Mouse (Mus musculus) liver, embryonic 14.5 days (tissue): ENCODE data around the gene Dpf3. TPM values are rescaled to one million over a fixed set of nuclear protein-coding genes. Genes with fewer than 3 reads are reported as not detected.

Source experiments
- ATAC-seq: fragments of 200-750 bp; cut with Nextera tagmentation; 2 replicates; pipeline ENCODE4 v1.8.0; 2017; ENCODE audit warnings: moderate number of reproducible peaks, mild to moderate bottlenecking, moderate library complexity; ENCODE audit not compliant: insufficient read depth
- DNase-seq, 3 experiments: peaks; one replicate each; pipeline ENCODE4 v3.0.0-alpha.2; 2012 to 2013; ENCODE audit warnings: low read depth in 3 of 3, low spot score in 3 of 3
- H3K27ac ChIP-seq: fragments of 300-500 bp; sonication (generic); 2 replicates; pipeline ENCODE4 v1.5.1; 2014; ENCODE audit warnings: moderate library complexity, mild to moderate bottlenecking, control low read depth, inconsistent platforms
- H3K27me3 ChIP-seq: fragments of 300-500 bp; sonication (generic); 2 replicates; pipeline ENCODE4 v1.6.1; 2014; ENCODE audit warnings: mild to moderate bottlenecking, low read length, moderate library complexity; ENCODE audit not compliant: control insufficient read depth, insufficient read depth
- H3K36me3 ChIP-seq: fragments of 300-500 bp; sonication (generic); replicated peaks from 2 replicates; pipeline ENCODE4 v1.6.1; 2014; ENCODE audit warnings: low read depth; ENCODE audit not compliant: control insufficient read depth, insufficient read depth
- H3K4me1 ChIP-seq, 2 experiments: fragments of 200-500 bp in 1 of 2; fragments of 300-500 bp in 1 of 2; sonication (generic) in 1 of 2; replicated peaks; 2 replicates each; pipeline ENCODE4 v1.6.1; 2012 to 2014; ENCODE audit warnings: antibody characterized with exemption in 1 of 2, inconsistent platforms in 1 of 2, low read length in 1 of 2; ENCODE audit not compliant: control insufficient read depth in 2 of 2, insufficient read depth in 2 of 2
- H3K4me2 ChIP-seq: fragments of 300-500 bp; sonication (generic); 2 replicates; pipeline ENCODE4 v1.6.1; 2014; ENCODE audit warnings: low read depth, mild to moderate bottlenecking, control low read depth, moderate library complexity
- H3K4me3 ChIP-seq, 2 experiments: fragments of 200-500 bp in 1 of 2; fragments of 300-500 bp in 1 of 2; sonication (generic) in 1 of 2; 2 replicates each; pipeline ENCODE4 v1.5.1; 2012 to 2014; ENCODE audit warnings: low read depth in 2 of 2, low read length in 2 of 2, mild to moderate bottlenecking in 2 of 2, control low read depth in 1 of 2, inconsistent platforms in 1 of 2, moderate library complexity in 1 of 2; ENCODE audit not compliant: insufficient read depth in 1 of 2
- H3K9ac ChIP-seq: fragments of 300-500 bp; sonication (generic); replicated peaks from 2 replicates; pipeline ENCODE4 v1.6.1; 2014; ENCODE audit warnings: mild to moderate bottlenecking, control low read depth, moderate library complexity
- H3K9me3 ChIP-seq: fragments of 300-500 bp; sonication (generic); 2 replicates; pipeline ENCODE4 v1.6.1; 2016; ENCODE audit warnings: low read length, mixed read lengths; ENCODE audit not compliant: control insufficient read depth
- CTCF ChIP-seq: IDR thresholded peaks from 2 replicates; pipeline ENCODE4 v1.5.1; 2016; ENCODE audit warnings: antibody characterized with exemption, low read depth, control low read depth
- EP300 ChIP-seq: IDR thresholded peaks from 2 replicates; pipeline ENCODE4 v1.6.1; 2016; ENCODE audit warnings: antibody characterized with exemption, low read depth
- WGBS: fragments of 180-500 bp; shearing (Covaris S2); extraction: QIAGEN DNeasy Blood & Tissue Kit; methylation state at CpG from one replicate; pipeline ENCODE4 v1.1.7; 2014; ENCODE audit not compliant: insufficient replicate concordance; 5-methylcytosine and 5-hydroxymethylcytosine counted together
- polyA plus RNA-seq, 2 experiments: library from polyadenylated mRNA; depleted of rRNA in 1 of 2; stranded (reverse) in 1 of 2; unstranded in 1 of 2; fragments of >200 nt; fragmentation: Nextera tagmentation in 1 of 2; extraction: Ambion mirVana in 1 of 2; gene quantifications; 2 replicates each; pipeline versions ENCODE4 v1.2.1 to v1.2.3; 2012 to 2014

Gene Dpf3
- polyA plus RNA-seq, 2 experiments = 3.7 to 4.8 TPM

DNA sequence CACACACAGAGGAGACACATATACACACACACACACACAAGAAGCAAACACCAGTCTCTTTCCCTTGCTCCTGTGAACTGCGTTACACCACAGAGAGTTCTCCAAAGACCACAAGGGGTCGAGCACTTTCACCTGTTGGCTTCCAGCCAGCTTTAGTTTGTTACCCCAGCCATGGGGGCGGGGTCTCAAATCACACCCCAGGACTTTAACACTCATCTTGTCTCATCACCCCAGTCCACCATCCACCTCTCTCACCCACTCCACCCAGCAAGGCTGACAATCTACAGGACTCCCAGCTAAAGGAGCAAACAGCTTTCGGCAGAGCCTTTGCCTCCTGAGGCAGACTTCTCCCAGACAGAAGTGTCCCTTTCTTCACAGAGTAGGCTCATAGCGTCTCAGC, 85.2 kb downstream of the Dpf3 start:
- Histone ChIP-seq H3K36me3 (no peaks in the 10 kb centered on the region), H3K9ac (no peak overlapping the region), H3K9me3 (no peaks in the 10 kb centered on the region), H3K4me2 (no peak overlapping the region), H3K27ac (no peak overlapping the region), H3K4me3 (no peak overlapping the region), H3K4me1 (peaks cover 0 to 6% of the 10 kb centered on the region in 2 experiments; a peak in 2 of 4 replicates), H3K27me3 (no peaks in the 10 kb centered on the region)
- ATAC-seq = no peak
- WGBS = 64% methylated on average over 5 of the region's 5 CpGs
- TF ChIP-seq EP300 = no peak
- no peak for TF ChIP-seq CTCF
- DNase-seq = no peak

GRCm38 (mm10) chr12:83392011-83392410, 95.5 kb downstream of the Dpf3 start:
- Histone ChIP-seq H3K9ac (no peak overlapping the region), H3K4me2 (no peak overlapping the region), H3K4me1 (peaks cover 3 to 10% of the 10 kb centered on the region in 2 experiments; a peak in 3 of 4 replicates), H3K36me3 (no peaks in the 10 kb centered on the region), H3K9me3 (no peaks in the 10 kb centered on the region), H3K4me3 (no peak overlapping the region), H3K27ac (no peak overlapping the region), H3K27me3 (no peaks in the 10 kb centered on the region)
- no peak for ATAC-seq
- no peak for DNase-seq
- TF ChIP-seq EP300 (no peak), CTCF (no peak)
- 81% methylated on average over 16 of the region's 16 CpGs for WGBS

DNA sequence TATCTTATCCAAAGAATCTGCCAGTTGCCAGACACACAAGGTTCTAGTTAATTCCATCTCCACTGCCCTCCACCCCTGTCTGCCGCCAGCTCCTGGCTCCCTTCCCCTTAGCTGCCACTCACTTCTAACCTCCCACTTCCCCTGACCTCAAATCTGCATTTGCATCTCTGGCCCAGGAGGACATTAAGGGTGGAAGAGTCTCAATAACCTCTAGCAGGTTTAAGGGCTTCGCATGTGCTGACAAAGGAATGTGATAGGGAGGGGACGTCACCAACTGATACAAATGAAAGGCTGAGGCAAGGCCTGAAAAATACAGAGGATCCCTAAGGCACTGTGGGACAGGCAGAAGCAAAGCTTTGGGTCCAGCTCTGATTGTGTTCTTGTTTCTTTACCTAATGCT, 100.0 kb downstream of the Dpf3 start:
- H3K27me3 ChIP-seq = no peaks in the 10 kb centered on the region
- H3K4me3 ChIP-seq = no peak overlapping the region
- DNase-seq (no peak), ATAC-seq (no peak)
- H3K4me1 ChIP-seq = peaks cover 3 to 21% of the 10 kb centered on the region in 2 experiments; a peak in 3 of 4 replicates
- no peaks in the 10 kb centered on the region for H3K9me3 ChIP-seq
- WGBS = 25% methylated on average over 3 of the region's 3 CpGs
- no peak for TF ChIP-seq CTCF
- TF ChIP-seq EP300 = no peak
- no peaks in the 10 kb centered on the region for H3K36me3 ChIP-seq
- no peak overlapping the region for H3K4me2 ChIP-seq
- H3K9ac ChIP-seq = no peak overlapping the region
- H3K27ac ChIP-seq = no peak overlapping the region

GRCm38 (mm10) chr12:83381072-83381471, 106.4 kb downstream of the Dpf3 start:
- H3K4me1 ChIP-seq = peaks cover 5 to 24% of the 10 kb centered on the region in 2 experiments
- no peak overlapping the region for H3K4me3 ChIP-seq
- no peaks in the 10 kb centered on the region for H3K36me3 ChIP-seq
- H3K9ac ChIP-seq = no peak overlapping the region
- 86% methylated on average over 7 of the region's 7 CpGs for WGBS
- no peak for DNase-seq
- ATAC-seq = no peak
- TF ChIP-seq EP300 = no peak
- no peak for TF ChIP-seq CTCF
- no peak overlapping the region for H3K27ac ChIP-seq
- H3K27me3 ChIP-seq = no peaks in the 10 kb centered on the region
- H3K9me3 ChIP-seq = no peaks in the 10 kb centered on the region
- H3K4me2 ChIP-seq = no peak overlapping the region

- no peak for ATAC-seq
- no peak for DNase-seq
- Histone ChIP-seq H3K4me3 (no peak overlapping the region), H3K9ac (no peak overlapping the region), H3K9me3 (no peaks in the 10 kb centered on the region), H3K36me3 (no peaks in the 10 kb centered on the region), H3K27ac (no peak overlapping the region), H3K4me1 (peaks cover 14 to 34% of the 10 kb centered on the region in 2 experiments), H3K27me3 (no peaks in the 10 kb centered on the region), H3K4me2 (no peak overlapping the region)
- WGBS = 67% methylated on average over 3 of the region's 3 CpGs
- TF ChIP-seq EP300 (no peak), CTCF (no peak)
Measured at GRCm38 (mm10) chr12:83380016-83380415, 107.5 kb downstream of the Dpf3 start.
